In the genomic region with DNA sequence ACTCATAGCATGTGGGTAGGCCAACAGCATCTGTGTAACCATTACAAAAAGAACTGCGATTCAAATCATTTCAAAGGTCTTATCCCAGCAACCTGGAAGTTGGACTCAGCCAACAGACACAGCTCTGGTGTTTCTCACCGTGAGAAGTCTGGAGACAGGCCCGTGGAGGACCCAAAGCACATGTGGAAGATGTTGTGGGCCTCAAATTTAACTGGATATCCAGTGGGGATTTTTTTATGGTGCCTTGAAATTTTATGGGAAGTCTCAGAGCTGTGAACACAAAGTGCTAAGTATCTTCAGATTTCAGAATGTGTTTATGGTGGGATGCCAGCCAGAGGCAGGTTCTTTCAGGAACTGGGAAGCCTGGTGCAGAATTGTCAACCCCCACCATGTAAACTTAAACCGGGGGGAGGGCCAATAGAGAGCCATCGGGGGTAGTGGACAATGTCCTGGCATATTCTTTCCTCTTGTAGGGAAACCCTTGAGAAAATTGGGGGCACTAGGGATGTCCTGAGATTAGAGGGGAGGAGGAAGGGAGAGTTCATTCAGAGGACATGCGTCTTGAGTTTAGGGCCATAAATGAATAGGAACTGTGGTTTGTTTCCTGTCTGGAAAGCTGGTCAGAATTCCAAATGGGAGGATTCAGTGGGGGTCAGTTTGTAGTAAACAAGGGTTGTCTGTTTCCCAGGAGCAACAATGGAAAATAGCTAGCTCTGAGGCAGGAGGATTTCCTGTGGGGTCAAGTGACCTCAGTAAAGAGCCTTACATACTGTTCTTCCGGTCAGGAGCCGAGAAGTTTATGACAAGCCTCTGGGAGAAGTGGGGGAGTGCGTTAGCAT, we compare ENCODE assay signal across 14 mouse cellular contexts. TPM values are rescaled to one million over a fixed set of nuclear protein-coding genes. Genes with fewer than 3 reads are reported as not detected.
DNase-seq lines count a peak whose midpoint lies in the region; ATAC-seq and TF ChIP-seq lines count a peak whose summit lies in the region.
"Had no signal": no experiment of that assay in that cellular context is flagged by ENCODE, and none has a peak within 500 bp of the region (broad histone marks: within the 10 kb centered on the region; RNA-seq: fewer than 3 reads in every experiment).

No protein-coding gene starts in this region.

- H3K9ac ChIP-seq in heart, embryonic 15.5 days, result no peak overlapping the region
- no peak overlapping the region for H3K9ac ChIP-seq in heart, embryonic 11.5 days (ENCODE audit: low read depth, low read length)
- H3K9ac ChIP-seq in lung, postnatal 0 days (replicated peaks; ENCODE audit: low read depth), result no peak overlapping the region
- no peak overlapping the region for H3K9ac ChIP-seq in stomach, postnatal 0 days (ENCODE audit: low read length)
- H3K9ac ChIP-seq in forebrain, embryonic 15.5 days (replicated peaks), result no peak overlapping the region
- H3K9ac ChIP-seq: midbrain, embryonic 15.5 days; neural tube, embryonic 13.5 days had no signal

- peak overlapping the region; percentile 52 for H3K27ac ChIP-seq in heart, embryonic 15.5 days
- no peak overlapping the region for H3K27ac ChIP-seq in heart, embryonic 11.5 days (ENCODE audit: low read depth, low read length)
- H3K27ac ChIP-seq in lung, postnatal 0 days (ENCODE audit: low read length), result 0 out of 2 replicates have a peak overlapping the region, but pooled peaks have one; percentile 47
- H3K27ac ChIP-seq in limb, embryonic 10.5 days, result peak overlapping the region; percentile 67
- H3K27ac ChIP-seq in stomach, postnatal 0 days (replicated peaks), result no peak overlapping the region
- H3K27ac ChIP-seq in forebrain, embryonic 15.5 days (replicated peaks), result no peak overlapping the region
- H3K27ac ChIP-seq: layer of hippocampus, adult 2 months; midbrain, embryonic 15.5 days; neural tube, embryonic 13.5 days had no signal

- peak; percentile 55 for ATAC-seq in heart, embryonic 15.5 days (replicated peaks; ENCODE audit: insufficient number of reproducible peaks, insufficient read depth, low FRiP score, low read depth)
- ATAC-seq in heart, embryonic 11.5 days (replicated peaks; ENCODE audit: insufficient number of reproducible peaks, low FRiP score, low TSS enrichment), result no peak
- peak; percentile 82 for ATAC-seq in lung, postnatal 0 days
- ATAC-seq in stomach, postnatal 0 days (ENCODE audit: low FRiP score, low TSS enrichment), result peak; percentile 35; the same call in 1 of the 2 replicates
- ATAC-seq in forebrain, embryonic 15.5 days (replicated peaks), result no peak
- ATAC-seq: forebrain, embryonic 16.5 days; midbrain, embryonic 15.5 days had no signal

- no peak for TF ChIP-seq CTCF in lung, postnatal 0 days (IDR thresholded peaks at IDR 0.05)
- TF ChIP-seq CTCF in stomach, postnatal 0 days (IDR thresholded peaks at IDR 0.05; ENCODE audit: low read depth), result no peak

- no peaks in the 10 kb centered on the region for H3K36me3 ChIP-seq in heart, embryonic 15.5 days
- H3K36me3 ChIP-seq in heart, embryonic 11.5 days (ENCODE audit: control insufficient read depth, insufficient read depth, low read length), result no peaks in the 10 kb centered on the region
- H3K36me3 ChIP-seq in lung, postnatal 0 days (ENCODE audit: insufficient read depth, low read length), result no peaks in the 10 kb centered on the region
- H3K36me3 ChIP-seq in limb, embryonic 10.5 days, result no peaks in the 10 kb centered on the region
- H3K36me3 ChIP-seq in stomach, postnatal 0 days (ENCODE audit: control insufficient read depth, insufficient read depth, low read length), result no peaks in the 10 kb centered on the region
- H3K36me3 ChIP-seq in forebrain, embryonic 15.5 days, result no peaks in the 10 kb centered on the region
- H3K36me3 ChIP-seq: midbrain, embryonic 15.5 days; neural tube, embryonic 13.5 days had no signal

- WGBS in heart, embryonic 15.5 days, result 51% methylated on average over 9 of the region's 9 CpGs
- WGBS in heart, embryonic 11.5 days (ENCODE audit: insufficient replicate concordance), result 52% methylated on average over 9 of the region's 9 CpGs
- 48% methylated on average over 9 of the region's 9 CpGs for WGBS in lung, postnatal 0 days
- 49% methylated on average over 9 of the region's 9 CpGs for WGBS in limb, embryonic 10.5 days
- 56% methylated on average over 9 of the region's 9 CpGs for WGBS in stomach, postnatal 0 days
- WGBS in forebrain, embryonic 15.5 days, result 74% methylated on average over 9 of the region's 9 CpGs

- H3K4me2 ChIP-seq in heart, embryonic 15.5 days, result no peak overlapping the region
- H3K4me2 ChIP-seq in heart, embryonic 11.5 days, result no peak overlapping the region
- H3K4me2 ChIP-seq in lung, postnatal 0 days (replicated peaks; ENCODE audit: low read depth, low read length), result no peak overlapping the region
- H3K4me2 ChIP-seq in stomach, postnatal 0 days (replicated peaks; ENCODE audit: low read depth), result no peak overlapping the region
- no peak overlapping the region for H3K4me2 ChIP-seq in forebrain, embryonic 15.5 days (replicated peaks)
- H3K4me2 ChIP-seq: midbrain, embryonic 15.5 days; neural tube, embryonic 13.5 days had no signal

- no peaks in the 10 kb centered on the region for H3K9me3 ChIP-seq in heart, embryonic 15.5 days (replicated peaks)
- no peaks in the 10 kb centered on the region for H3K9me3 ChIP-seq in heart, embryonic 11.5 days (replicated peaks; ENCODE audit: control insufficient read depth, low read length)
- no peaks in the 10 kb centered on the region for H3K9me3 ChIP-seq in lung, postnatal 0 days (ENCODE audit: low read length)
- no peaks in the 10 kb centered on the region for H3K9me3 ChIP-seq in limb, embryonic 10.5 days (replicated peaks)
- H3K9me3 ChIP-seq in stomach, postnatal 0 days (ENCODE audit: control insufficient read depth, low read length), result no peaks in the 10 kb centered on the region
- no peaks in the 10 kb centered on the region for H3K9me3 ChIP-seq in forebrain, embryonic 15.5 days
- H3K9me3 ChIP-seq: midbrain, embryonic 15.5 days; neural tube, embryonic 13.5 days had no signal

- peaks cover 4% of the 10 kb centered on the region; the same call in 1 of the 2 replicates for H3K4me1 ChIP-seq in heart, embryonic 15.5 days (replicated peaks)
- 0 out of 2 replicates have a peak, but pooled peaks cover 2% of the 10 kb centered on the region for H3K4me1 ChIP-seq in heart, embryonic 11.5 days (ENCODE audit: control insufficient read depth, insufficient read depth, low read length)
- H3K4me1 ChIP-seq in lung, postnatal 0 days (ENCODE audit: insufficient read depth, low read depth, low read length), result no peaks in the 10 kb centered on the region
- peaks cover 29% of the 10 kb centered on the region for H3K4me1 ChIP-seq in limb, embryonic 10.5 days
- no peaks in the 10 kb centered on the region for H3K4me1 ChIP-seq in stomach, postnatal 0 days (replicated peaks; ENCODE audit: control insufficient read depth, insufficient read depth)
- no peaks in the 10 kb centered on the region for H3K4me1 ChIP-seq in forebrain, embryonic 15.5 days
- H3K4me1 ChIP-seq: midbrain, embryonic 15.5 days; neural tube, embryonic 13.5 days had no signal

- peak; percentile 54 for DNase-seq in lung, postnatal 0 days (ENCODE audit: low spot score)
- no peak for DNase-seq in lung, postnatal 14 days
- DNase-seq in limb, embryonic 10.5 days (ENCODE audit: low spot score), result no peak
- DNase-seq in stomach, postnatal 0 days (ENCODE audit: low spot score), result no peak
- DNase-seq in MN1 (ENCODE audit: low spot score), result no peak
- DNase-seq: adrenal gland, adult 8-10 months; thymus, postnatal 4 days had no signal

- no peaks in the 10 kb centered on the region for H3K27me3 ChIP-seq in heart, embryonic 15.5 days
- no peaks in the 10 kb centered on the region for H3K27me3 ChIP-seq in heart, embryonic 11.5 days (ENCODE audit: control insufficient read depth, insufficient read depth, low read length)
- H3K27me3 ChIP-seq in lung, postnatal 0 days (replicated peaks; ENCODE audit: insufficient read depth, low read length), result no peaks in the 10 kb centered on the region
- H3K27me3 ChIP-seq in limb, embryonic 10.5 days (ENCODE audit: low read depth, poor library complexity, severe bottlenecking), result no peaks in the 10 kb centered on the region
- H3K27me3 ChIP-seq in stomach, postnatal 0 days (ENCODE audit: control insufficient read depth, insufficient read depth, low read length), result no peaks in the 10 kb centered on the region
- H3K27me3 ChIP-seq in forebrain, embryonic 15.5 days, result no peaks in the 10 kb centered on the region
- H3K27me3 ChIP-seq: midbrain, embryonic 15.5 days; neural tube, embryonic 13.5 days had no signal

- no peak overlapping the region for H3K4me3 ChIP-seq in heart, embryonic 15.5 days
- no peak overlapping the region for H3K4me3 ChIP-seq in heart, embryonic 11.5 days (ENCODE audit: low read depth, low read length)
- no peak overlapping the region for H3K4me3 ChIP-seq in lung, postnatal 0 days (ENCODE audit: low read depth, low read length)
- no peak overlapping the region for H3K4me3 ChIP-seq in limb, embryonic 10.5 days
- no peak overlapping the region for H3K4me3 ChIP-seq in stomach, postnatal 0 days (ENCODE audit: low read depth, low read length)
- H3K4me3 ChIP-seq in forebrain, embryonic 15.5 days, result no peak overlapping the region
- H3K4me3 ChIP-seq: layer of hippocampus, adult 2 months; midbrain, embryonic 15.5 days; neural tube, embryonic 13.5 days had no signal

- peak; percentile 91 for TF ChIP-seq EP300 in lung, postnatal 0 days (IDR thresholded peaks at IDR 0.05)
- TF ChIP-seq EP300 in stomach, postnatal 0 days (optimal IDR thresholded peaks at IDR 0.05), result no peak

RNA-seq across cellular contexts. Expression of gene Tmpo, which starts 41.5 kb away (rescaled TPM):
- 154 and 159 TPM in 2 replicates for polyA plus RNA-seq in heart, embryonic 15.5 days (2015; fragmentation: Nextera tagmentation; extraction: Ambion mirVana)
- 162 and 170 TPM in 2 replicates for polyA plus RNA-seq in heart, embryonic 11.5 days (2014; fragmentation: Nextera tagmentation; extraction: Ambion mirVana)
- polyA plus RNA-seq in lung, postnatal 0 days (2015; fragmentation: Nextera tagmentation; extraction: Ambion mirVana), result 53.3 and 67.4 TPM in 2 replicates
- 260 and 300 TPM in 2 replicates for polyA plus RNA-seq in limb, embryonic 10.5 days (2016; fragmentation: Nextera tagmentation; extraction: Ambion mirVana)
- 57.1 and 59.6 TPM in 2 replicates for polyA plus RNA-seq in stomach, postnatal 0 days (2015; fragmentation: Nextera tagmentation; extraction: Ambion mirVana)
- polyA plus RNA-seq in forebrain, embryonic 15.5 days (2015; fragmentation: Nextera tagmentation; extraction: Ambion mirVana), result 191 and 194 TPM in 2 replicates

Comparison
In these comparisons a context has a peak if more than half of its experiments do, and no peak if none do; other contexts are left out.
1. ATAC-seq: peak in heart, embryonic 15.5 days (single experiment), lung, postnatal 0 days (single experiment) and stomach, postnatal 0 days (single experiment); none in heart, embryonic 11.5 days (single experiment) and forebrain, embryonic 15.5 days (single experiment).
2. H3K27ac ChIP-seq: peak in heart, embryonic 15.5 days (single experiment), lung, postnatal 0 days (single experiment) and limb, embryonic 10.5 days (single experiment); none in heart, embryonic 11.5 days (single experiment), stomach, postnatal 0 days (single experiment) and forebrain, embryonic 15.5 days (single experiment).